Mouse (Mus musculus) monocyte, adult 59 days (primary cell): ENCODE results near the gene Wwc2. TPM values are rescaled to one million over a fixed set of nuclear protein-coding genes. Genes with fewer than 3 reads are reported as not detected.

Experiments
- total RNA-seq, 2 experiments: library from RNA; stranded (reverse); gene quantifications; one replicate each; pipeline ENCODE4 v1.2.4; 2023

The Wwc2 gene
- total RNA-seq: 1 to 10 TPM; 8.5 to 8.6 TPM

DNA sequence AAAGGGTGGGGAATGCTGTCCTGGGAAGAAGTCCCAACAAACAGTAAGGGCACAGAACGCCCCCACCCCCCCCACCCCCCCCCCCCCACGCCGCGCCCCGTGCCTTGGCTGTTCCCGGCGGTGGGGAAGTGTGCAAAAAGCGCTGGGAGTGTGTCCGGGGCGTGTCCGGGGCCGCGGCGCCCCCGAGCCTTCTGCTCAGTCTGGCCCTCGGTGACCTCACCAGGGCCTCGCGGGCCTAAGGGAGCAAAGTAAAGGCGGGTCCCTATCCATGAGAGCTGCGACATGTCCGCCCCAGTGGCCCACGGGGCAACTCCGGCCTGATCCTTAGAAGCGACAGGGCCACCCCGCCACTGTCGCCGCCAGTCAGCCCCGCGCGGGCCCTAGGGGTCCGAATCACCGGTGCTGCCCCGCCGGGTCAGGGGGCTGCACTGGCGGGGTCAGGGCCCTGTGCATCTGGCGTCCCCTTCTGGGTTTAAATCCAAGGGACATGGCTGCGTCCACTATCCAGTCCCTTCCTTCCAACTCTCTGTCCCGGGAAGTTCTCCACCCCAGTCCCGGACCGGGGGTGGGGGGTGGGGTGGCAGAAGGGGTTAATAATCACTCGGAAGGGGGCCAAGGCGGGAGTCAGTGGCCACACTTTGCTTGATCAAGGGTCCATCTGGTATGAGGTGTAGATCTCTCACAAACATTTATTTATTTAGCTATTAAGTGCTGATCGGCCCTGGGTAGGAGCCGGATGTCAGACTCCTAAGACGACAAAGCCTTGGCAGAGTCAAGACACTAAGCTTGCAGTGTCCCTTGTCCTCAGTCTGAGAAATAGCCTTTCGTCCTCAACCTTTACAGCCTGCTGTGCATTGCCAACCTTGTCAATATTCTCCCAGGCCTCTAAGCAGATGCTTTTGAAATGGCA, at the start of gene Wwc2:
Gene Wwc2 (minus strand): TSS at position 14 of the 910 bp plus-strand sequence.

DNA sequence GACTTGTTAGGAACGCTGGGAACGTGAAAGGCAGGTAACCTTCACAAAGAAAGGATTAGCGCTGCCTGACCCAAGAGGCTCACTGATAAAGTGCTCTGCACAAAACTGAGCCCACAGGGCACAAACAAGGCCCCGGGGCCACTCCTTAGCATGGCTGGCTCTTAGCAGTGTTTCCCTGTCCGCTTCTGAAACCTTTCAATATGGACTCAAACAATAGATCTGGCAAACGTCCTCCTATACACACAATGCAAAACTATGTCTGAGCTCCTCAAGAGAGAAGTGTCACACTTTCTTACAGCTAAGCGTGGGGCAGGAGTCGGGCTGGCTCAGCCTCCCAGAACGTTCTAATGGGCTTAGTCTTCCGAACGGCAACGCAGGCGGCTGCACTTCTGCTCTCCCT, 166.5 kb downstream of the Wwc2 start, which contains the start of gene Cldn22:
Gene Cldn22 (plus strand): TSS at position 301 of the 400 bp plus-strand sequence.

DNA sequence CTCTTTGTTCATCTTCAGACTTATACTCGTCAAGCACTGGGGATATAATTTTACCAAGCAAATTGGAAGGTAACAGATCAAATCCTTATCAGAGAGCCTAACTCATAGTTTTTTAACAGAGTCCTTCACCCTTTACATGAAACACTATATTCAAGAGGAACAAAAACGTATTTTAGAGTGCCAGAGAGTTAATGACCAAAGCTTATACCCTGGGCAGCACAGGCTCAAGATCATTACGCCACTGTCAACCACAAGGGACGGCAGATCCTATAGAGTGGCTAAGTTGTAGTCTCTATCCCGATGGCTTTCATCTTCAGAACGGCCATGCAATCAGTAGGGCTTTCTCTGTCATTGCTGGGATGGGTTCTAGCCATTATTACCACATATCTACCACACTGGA, 168.9 kb downstream of the Wwc2 start, which contains the start of gene Cldn24:
Gene Cldn24 (plus strand): TSS at position 301 of the 400 bp plus-strand sequence.

Other genes starting within 250 kb of the Wwc2 start
- gene Cldn24, start 168.8 kb downstream of the Wwc2 start, total RNA-seq: not detected
- gene Cldn22, start 166.4 kb downstream of the Wwc2 start, total RNA-seq: not detected
- 1 to 10 TPM; 1.5 to 2.9 TPM for gene Dctd, start 108.2 kb upstream of the Wwc2 start, total RNA-seq